Mouse (Mus musculus): ENCODE data around the gene Myadml2.

DNA sequence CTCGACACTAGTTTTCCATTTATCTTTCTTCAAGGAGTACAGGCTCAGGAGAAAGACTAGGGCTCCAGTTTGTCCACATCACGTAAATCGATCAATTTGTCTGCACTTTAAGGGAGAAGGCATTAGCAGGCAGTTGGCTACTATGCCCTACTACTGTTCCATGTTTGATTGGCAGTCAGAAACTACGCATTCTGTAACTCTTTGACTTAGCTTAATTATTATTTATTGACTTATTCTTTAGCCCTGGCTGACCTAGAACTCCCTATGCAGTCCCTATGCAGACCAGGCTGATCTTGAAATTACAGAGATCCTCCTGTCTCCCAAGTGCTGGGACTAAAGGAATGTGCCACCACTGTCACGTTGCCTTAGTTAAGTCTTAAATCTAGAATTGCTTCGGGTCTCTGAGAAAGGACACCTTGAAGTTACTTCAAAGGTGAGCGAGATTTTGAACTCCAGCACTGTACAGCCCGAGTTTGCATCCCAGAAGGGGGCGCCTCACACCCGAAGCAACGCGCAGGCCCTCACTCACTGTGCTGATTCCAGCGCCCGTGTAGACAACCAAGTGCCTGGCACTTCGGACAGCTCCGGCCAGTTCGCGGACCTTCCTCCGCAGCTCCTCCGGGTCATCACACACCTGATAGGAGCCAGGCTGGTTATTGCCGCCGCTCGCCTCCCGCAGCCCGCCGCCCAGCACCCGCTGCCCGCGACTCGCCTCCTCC lies 23.8 kb downstream of the Myadml2 start:
- TF ChIP-seq CTCF (IDR thresholded peaks at IDR 0.05; ENCODE audit: control insufficient read depth, insufficient read depth, insufficient read length) (peak; percentile 75), CEBPB (IDR thresholded peaks at IDR 0.05; ENCODE audit: low read depth) (no peak)
